ENCODE assay signal across 8 mouse cellular contexts in genomic region chr17:34079621-34080020, GRCm38 (mm10). TPM values are rescaled to one million over a fixed set of nuclear protein-coding genes. Genes with fewer than 3 reads are reported as not detected.
DNase-seq lines count a peak whose midpoint lies in the region; ATAC-seq and TF ChIP-seq lines count a peak whose summit lies in the region.

No protein-coding gene starts in this region.

- WGBS in embryonic facial prominence, embryonic 13.5 days, result 14% methylated on average over 5 of the region's 5 CpGs
- 24% methylated on average over 5 of the region's 5 CpGs for WGBS in liver, embryonic 12.5 days (ENCODE audit: insufficient replicate concordance)
- WGBS in neural tube, embryonic 13.5 days, result 30% methylated on average over 5 of the region's 5 CpGs

- ATAC-seq in embryonic facial prominence, embryonic 13.5 days (ENCODE audit: insufficient number of reproducible peaks, insufficient read depth, low FRiP score, low TSS enrichment, low read depth), result peak; percentile 73; the same call in 1 of the 2 replicates
- peak; percentile 37; the same call in 1 of the 2 replicates for ATAC-seq in liver, embryonic 12.5 days
- peak; percentile 86 for ATAC-seq in neural tube, embryonic 13.5 days (ENCODE audit: low read depth)

- no peak overlapping the region for H3K9ac ChIP-seq in ES-E14 (ENCODE audit: insufficient read depth, low read depth, low read length, poor library complexity, severe bottlenecking)
- no peak overlapping the region for H3K9ac ChIP-seq in embryonic facial prominence, embryonic 13.5 days
- H3K9ac ChIP-seq in liver, embryonic 12.5 days, result no peak overlapping the region
- H3K9ac ChIP-seq in neural tube, embryonic 13.5 days, result no peak overlapping the region

- H3K4me3 ChIP-seq in ES-E14 (ENCODE audit: insufficient read depth in 1 of 2, low read depth in 1 of 2, low read length in 2 of 2, poor library complexity in 1 of 2, severe bottlenecking in 1 of 2), result no peak overlapping the region
- no peak overlapping the region for H3K4me3 ChIP-seq in embryonic facial prominence, embryonic 13.5 days
- no peak overlapping the region for H3K4me3 ChIP-seq in liver, embryonic 12.5 days
- no peak overlapping the region for H3K4me3 ChIP-seq in neural tube, embryonic 13.5 days

- H3K27ac ChIP-seq in ES-E14 (ENCODE audit: insufficient read depth, low read depth, low read length, poor library complexity, severe bottlenecking), result no peak overlapping the region
- H3K27ac ChIP-seq in embryonic facial prominence, embryonic 13.5 days, result no peak overlapping the region
- H3K27ac ChIP-seq in liver, embryonic 12.5 days, result no peak overlapping the region
- no peak overlapping the region for H3K27ac ChIP-seq in neural tube, embryonic 13.5 days (replicated peaks)

- intact Hi-C loops in heart, postnatal 25 days (cut with DNase I), result loop anchor here (5.0 kb wide), 1 partner anchor 158 kb away; the partner anchor contains the start of gene H2-Ob

- H3K4me1 ChIP-seq in ES-E14 (ENCODE audit: control insufficient read depth in 2 of 2, insufficient read depth in 2 of 2, low read length in 2 of 2, poor library complexity in 1 of 2), result peaks cover 0 to 9% of the 10 kb centered on the region in 2 experiments; a peak in 2 of 4 replicates
- H3K4me1 ChIP-seq in embryonic facial prominence, embryonic 13.5 days, result peaks cover 5% of the 10 kb centered on the region; the same call in 1 of the 2 replicates
- H3K4me1 ChIP-seq in liver, embryonic 12.5 days, result peaks cover 5% of the 10 kb centered on the region; the same call in 1 of the 2 replicates
- H3K4me1 ChIP-seq in neural tube, embryonic 13.5 days (replicated peaks), result peaks cover 5% of the 10 kb centered on the region; the same call in 1 of the 2 replicates

- in situ Hi-C loops in ES-E14 (cut with MboI; ENCODE audit: low sequenced_read_pairs in 2 of 2, unreplicated experiment in 2 of 2), result no loop called here

- peak; percentile 92 for DNase-seq in heart, adult 11 months
- DNase-seq in heart, postnatal 25 days (ENCODE audit: low spot score), result no peak
- DNase-seq in ES-E14 (ENCODE audit: low read depth, low spot score), result peak; percentile 68
- DNase-seq in induced T-regulatory cell, adult 2 months (ENCODE audit: low read depth), result peak; percentile 84
- DNase-seq in ovary, postnatal 36 days (ENCODE audit: low spot score), result no peak

- peaks cover 30% of the 10 kb centered on the region for H3K27me3 ChIP-seq in embryonic facial prominence, embryonic 13.5 days
- H3K27me3 ChIP-seq in liver, embryonic 12.5 days (replicated peaks), result peaks cover 62% of the 10 kb centered on the region
- peaks cover 17% of the 10 kb centered on the region for H3K27me3 ChIP-seq in neural tube, embryonic 13.5 days

- no peaks in the 10 kb centered on the region for H3K36me3 ChIP-seq in ES-E14 (ENCODE audit: control insufficient read depth, insufficient read depth, low read length, poor library complexity, severe bottlenecking)
- H3K36me3 ChIP-seq in embryonic facial prominence, embryonic 13.5 days, result no peaks in the 10 kb centered on the region
- H3K36me3 ChIP-seq in liver, embryonic 12.5 days, result no peaks in the 10 kb centered on the region
- H3K36me3 ChIP-seq in neural tube, embryonic 13.5 days, result no peaks in the 10 kb centered on the region

- no peaks in the 10 kb centered on the region for H3K9me3 ChIP-seq in ES-E14 (ENCODE audit: control insufficient read depth, insufficient read depth, low read depth, low read length)
- H3K9me3 ChIP-seq in embryonic facial prominence, embryonic 13.5 days, result no peaks in the 10 kb centered on the region
- H3K9me3 ChIP-seq in liver, embryonic 12.5 days (replicated peaks), result 0 out of 2 replicates have a peak, but pooled peaks cover 3% of the 10 kb centered on the region
- H3K9me3 ChIP-seq in neural tube, embryonic 13.5 days, result no peaks in the 10 kb centered on the region

- H3K4me2 ChIP-seq in embryonic facial prominence, embryonic 13.5 days, result no peak overlapping the region
- no peak overlapping the region for H3K4me2 ChIP-seq in liver, embryonic 12.5 days
- no peak overlapping the region for H3K4me2 ChIP-seq in neural tube, embryonic 13.5 days

TF ChIP-seq in ES-E14, 5 proteins besides CTCF, POLR2A, EP300 and RAD21:
- TF ChIP-seq ZNF384 (IDR thresholded peaks at IDR 0.05; ENCODE audit: low read depth, low read length) (no peak), ZC3H11A (IDR thresholded peaks at IDR 0.05; ENCODE audit: borderline replicate concordance, low read depth, low read length) (no peak), MAFK (IDR thresholded peaks at IDR 0.05; ENCODE audit: insufficient read depth, low read depth, low read length) (no peak), HCFC1 (IDR thresholded peaks at IDR 0.05; ENCODE audit: borderline replicate concordance, insufficient read depth, low read length) (no peak), CHD2 (IDR thresholded peaks at IDR 0.05; ENCODE audit: low read depth, low read length) (peak; percentile 97)

RNA-seq across cellular contexts. Expression of gene H2-Oa, which starts 12.5 kb away (rescaled TPM):
- not detected for total RNA-seq in heart, postnatal 25 days (2021)
- 0.54 TPM in 1 of 2 replicates, not detected in the other for total RNA-seq in ES-E14 (2012; rRNA removed)
- polyA plus RNA-seq in embryonic facial prominence, embryonic 13.5 days (2015; fragmentation: Nextera tagmentation; extraction: Ambion mirVana), result 0.48 and 0.65 TPM in 2 replicates
- polyA plus RNA-seq in liver, embryonic 12.5 days (2016; fragmentation: Nextera tagmentation; extraction: Ambion mirVana), result 0.37 and 0.56 TPM in 2 replicates
- polyA plus RNA-seq in neural tube, embryonic 13.5 days (2015; fragmentation: Nextera tagmentation; extraction: Ambion mirVana), result 0.24 and 0.41 TPM in 2 replicates

RNA-seq across cellular contexts. Expression of gene H2-DMa, which starts 39.7 kb away (rescaled TPM):
- total RNA-seq in heart, postnatal 25 days (2021), result 1 to 10 TPM; 3.7 to 4.5 TPM
- total RNA-seq in ES-E14 (2012; rRNA removed), result 18.5 and 24.5 TPM in 2 replicates
- 17.2 and 17.6 TPM in 2 replicates for polyA plus RNA-seq in embryonic facial prominence, embryonic 13.5 days (2015; fragmentation: Nextera tagmentation; extraction: Ambion mirVana)
- 3.1 and 4.3 TPM in 2 replicates for polyA plus RNA-seq in liver, embryonic 12.5 days (2016; fragmentation: Nextera tagmentation; extraction: Ambion mirVana)
- 16.0 and 17.7 TPM in 2 replicates for polyA plus RNA-seq in neural tube, embryonic 13.5 days (2015; fragmentation: Nextera tagmentation; extraction: Ambion mirVana)

RNA-seq across cellular contexts. Expression of gene Col11a2, which starts 40.4 kb away (rescaled TPM):
- 1 to 10 TPM; 1.1 to 2.2 TPM for total RNA-seq in heart, postnatal 25 days (2021)
- total RNA-seq in ES-E14 (2012; rRNA removed), result 1.3 and 1.4 TPM in 2 replicates
- polyA plus RNA-seq in embryonic facial prominence, embryonic 13.5 days (2015; fragmentation: Nextera tagmentation; extraction: Ambion mirVana), result 23.7 and 26.5 TPM in 2 replicates
- polyA plus RNA-seq in liver, embryonic 12.5 days (2016; fragmentation: Nextera tagmentation; extraction: Ambion mirVana), result 0.37 and 0.54 TPM in 2 replicates
- polyA plus RNA-seq in neural tube, embryonic 13.5 days (2015; fragmentation: Nextera tagmentation; extraction: Ambion mirVana), result 4.5 and 4.7 TPM in 2 replicates

RNA-seq across cellular contexts. Expression of gene Brd2, which starts 42.8 kb away (rescaled TPM):
- 10 to 100 TPM; 72.9 to 75.8 TPM for total RNA-seq in heart, postnatal 25 days (2021)
- total RNA-seq in ES-E14 (2012; rRNA removed), result 257 and 321 TPM in 2 replicates
- 122 and 142 TPM in 2 replicates for polyA plus RNA-seq in embryonic facial prominence, embryonic 13.5 days (2015; fragmentation: Nextera tagmentation; extraction: Ambion mirVana)
- polyA plus RNA-seq in liver, embryonic 12.5 days (2016; fragmentation: Nextera tagmentation; extraction: Ambion mirVana), result 59.9 and 66.1 TPM in 2 replicates
- polyA plus RNA-seq in neural tube, embryonic 13.5 days (2015; fragmentation: Nextera tagmentation; extraction: Ambion mirVana), result 137 and 167 TPM in 2 replicates

RNA-seq across cellular contexts. Expression of gene Rxrb, which starts 48.0 kb away (rescaled TPM):
- 10 to 100 TPM; 40.5 to 42.1 TPM for total RNA-seq in heart, postnatal 25 days (2021)
- total RNA-seq in ES-E14 (2012; rRNA removed), result 52.4 and 79.2 TPM in 2 replicates
- 53.4 and 56.4 TPM in 2 replicates for polyA plus RNA-seq in embryonic facial prominence, embryonic 13.5 days (2015; fragmentation: Nextera tagmentation; extraction: Ambion mirVana)
- polyA plus RNA-seq in liver, embryonic 12.5 days (2016; fragmentation: Nextera tagmentation; extraction: Ambion mirVana), result 29.2 and 31.3 TPM in 2 replicates
- polyA plus RNA-seq in neural tube, embryonic 13.5 days (2015; fragmentation: Nextera tagmentation; extraction: Ambion mirVana), result 57.4 and 57.5 TPM in 2 replicates

Comparison
In these comparisons a context has a peak if more than half of its experiments do, and no peak if none do; other contexts are left out.
1. DNase-seq: peak in heart, adult 11 months (single experiment), ES-E14 (single experiment) and induced T-regulatory cell, adult 2 months (single experiment); none in heart, postnatal 25 days (single experiment) and ovary, postnatal 36 days (single experiment).
2. Peak in every context shown above with its lines, with median percentiles within 50 percentile points of each other: ATAC-seq.